Mouse (Mus musculus) hindbrain, embryonic 15.5 days (tissue): ENCODE data around the gene Nagpa. TPM values are rescaled to one million over a fixed set of nuclear protein-coding genes. Genes with fewer than 3 reads are reported as not detected.

Source experiments
- ATAC-seq: fragments of 200-750 bp; cut with Nextera tagmentation; 2 replicates; pipeline ENCODE4 v1.8.0; 2017; ENCODE audit warnings: low read depth, moderate number of reproducible peaks, moderate TSS enrichment; ENCODE audit not compliant: low FRiP score
- H3K27ac ChIP-seq: fragments of 300-500 bp; sonication (generic); replicated peaks from 2 replicates; pipeline ENCODE4 v1.5.1; 2015; ENCODE audit warnings: mild to moderate bottlenecking, inconsistent platforms
- H3K27me3 ChIP-seq: fragments of 300-500 bp; sonication (generic); 2 replicates; pipeline ENCODE4 v1.6.1; 2015; ENCODE audit warnings: control low read depth, inconsistent platforms
- H3K36me3 ChIP-seq: fragments of 300-500 bp; sonication (generic); 2 replicates; pipeline ENCODE4 v1.6.1; 2015; ENCODE audit warnings: control low read depth, inconsistent platforms
- H3K4me1 ChIP-seq: fragments of 300-500 bp; sonication (generic); replicated peaks from 2 replicates; pipeline ENCODE4 v1.6.1; 2015; ENCODE audit warnings: control low read depth, inconsistent platforms
- H3K4me2 ChIP-seq: fragments of 300-500 bp; sonication (generic); 2 replicates; pipeline ENCODE4 v1.6.1; 2015; ENCODE audit warnings: moderate library complexity, mild to moderate bottlenecking, inconsistent platforms
- H3K4me3 ChIP-seq: fragments of 300-500 bp; sonication (generic); 2 replicates; pipeline ENCODE4 v1.5.1; 2015; ENCODE audit warnings: mild to moderate bottlenecking, inconsistent platforms
- H3K9ac ChIP-seq: fragments of 300-500 bp; sonication (generic); 2 replicates; pipeline ENCODE4 v1.6.1; 2015; ENCODE audit warnings: inconsistent platforms
- H3K9me3 ChIP-seq: fragments of 300-500 bp; sonication (generic); 2 replicates; pipeline ENCODE4 v1.6.1; 2016; ENCODE audit warnings: control low read depth, inconsistent platforms
- WGBS: fragments of 180-500 bp; shearing (Covaris S2); methylation state at CpG from one replicate; pipeline ENCODE4 v1.1.7; 2015; 5-methylcytosine and 5-hydroxymethylcytosine counted together
- polyA plus RNA-seq: library from polyadenylated mRNA; unstranded; fragments of >200 nt; fragmentation: Nextera tagmentation; extraction: Ambion mirVana; gene quantifications from 2 replicates; pipeline ENCODE4 v1.2.1, GENCODE M21; 2015

Gene Nagpa
- polyA plus RNA-seq, 1 experiment from 2014 or later, result 13.0 TPM

DNA sequence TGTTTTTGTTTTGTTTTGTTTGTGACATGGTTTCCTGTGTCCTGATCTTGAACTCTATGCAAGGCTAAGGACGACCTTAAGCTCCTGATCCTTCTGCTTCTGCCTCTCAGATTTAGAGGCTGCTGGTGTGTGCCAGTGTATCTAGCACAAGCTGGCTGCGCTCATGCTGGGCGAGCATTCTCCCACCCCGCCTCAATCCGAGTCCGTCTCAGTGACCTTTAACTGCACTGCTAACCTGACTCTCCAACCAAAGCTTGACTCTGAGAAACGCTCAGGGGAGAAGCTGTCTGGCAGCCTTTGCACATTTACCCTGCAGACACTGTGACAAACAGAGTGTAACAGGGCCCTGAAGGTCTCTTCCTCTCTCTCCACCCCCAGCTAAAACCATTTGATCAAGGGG, 18.1 kb downstream of the Nagpa start:
- H3K36me3 ChIP-seq, result no peaks in the 10 kb centered on the region
- H3K27me3 ChIP-seq, result no peaks in the 10 kb centered on the region
- H3K4me1 ChIP-seq, result 0 out of 2 replicates have a peak, but pooled peaks cover 2% of the 10 kb centered on the region
- H3K9me3 ChIP-seq, result no peaks in the 10 kb centered on the region
- H3K9ac ChIP-seq, result no peak overlapping the region
- 62% methylated on average over 7 of the region's 7 CpGs for WGBS
- no peak overlapping the region for H3K27ac ChIP-seq
- no peak for ATAC-seq
- H3K4me2 ChIP-seq, result no peak overlapping the region
- H3K4me3 ChIP-seq, result no peak overlapping the region

DNA sequence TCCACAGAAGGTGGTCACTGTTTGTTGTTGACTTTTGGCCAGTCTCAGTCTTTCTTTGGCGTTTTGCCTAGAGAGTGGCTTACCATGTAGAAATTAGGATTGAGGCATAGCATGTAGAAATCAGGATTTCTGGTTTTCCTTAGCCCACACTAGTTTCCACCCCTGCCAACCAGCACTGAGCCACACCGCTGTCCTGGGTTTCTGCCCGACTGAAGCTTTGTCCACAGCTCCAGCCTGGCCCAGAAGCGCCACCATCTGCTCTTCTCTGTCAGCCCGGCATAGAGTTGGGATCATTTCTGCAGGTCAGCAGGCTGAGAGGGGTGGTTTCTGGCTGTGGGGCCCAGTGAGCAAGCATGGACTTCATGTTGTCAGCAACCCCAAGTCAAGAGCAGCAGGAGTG, 18.9 kb downstream of the Nagpa start:
- Histone ChIP-seq H3K9me3 (no peaks in the 10 kb centered on the region), H3K27ac (no peak overlapping the region), H3K27me3 (no peaks in the 10 kb centered on the region), H3K4me2 (no peak overlapping the region), H3K4me3 (no peak overlapping the region), H3K4me1 (0 out of 2 replicates have a peak, but pooled peaks cover 2% of the 10 kb centered on the region), H3K9ac (no peak overlapping the region), H3K36me3 (no peaks in the 10 kb centered on the region)
- 87% methylated on average over 5 of the region's 5 CpGs for WGBS
- ATAC-seq, result no peak

DNA sequence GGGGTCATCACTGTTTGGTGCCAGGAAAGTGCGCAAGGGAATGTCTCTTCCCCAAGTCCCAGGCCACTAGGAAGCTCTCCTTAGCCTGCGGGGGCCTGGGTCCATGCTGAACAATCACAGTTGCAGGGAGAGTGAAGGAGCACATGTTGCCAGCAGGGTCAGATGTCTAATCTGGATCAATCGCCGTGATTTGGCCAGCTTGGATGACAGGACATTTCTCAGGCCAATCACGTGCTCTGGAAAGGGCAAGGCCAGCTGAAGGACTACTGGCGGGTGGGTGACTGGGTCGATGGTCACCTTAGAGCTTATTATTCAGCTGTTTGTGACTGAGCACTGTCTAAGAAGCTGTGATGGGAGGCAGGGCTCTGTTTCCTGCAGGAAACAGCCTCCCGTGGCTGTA, 19.7 kb downstream of the Nagpa start:
- no peak for ATAC-seq
- Histone ChIP-seq H3K4me2 (no peak overlapping the region), H3K4me1 (0 out of 2 replicates have a peak, but pooled peaks cover 2% of the 10 kb centered on the region), H3K9me3 (no peaks in the 10 kb centered on the region), H3K4me3 (no peak overlapping the region), H3K36me3 (no peaks in the 10 kb centered on the region), H3K9ac (no peak overlapping the region), H3K27me3 (no peaks in the 10 kb centered on the region), H3K27ac (no peak overlapping the region)
- 62% methylated on average over 8 of the region's 8 CpGs for WGBS

DNA sequence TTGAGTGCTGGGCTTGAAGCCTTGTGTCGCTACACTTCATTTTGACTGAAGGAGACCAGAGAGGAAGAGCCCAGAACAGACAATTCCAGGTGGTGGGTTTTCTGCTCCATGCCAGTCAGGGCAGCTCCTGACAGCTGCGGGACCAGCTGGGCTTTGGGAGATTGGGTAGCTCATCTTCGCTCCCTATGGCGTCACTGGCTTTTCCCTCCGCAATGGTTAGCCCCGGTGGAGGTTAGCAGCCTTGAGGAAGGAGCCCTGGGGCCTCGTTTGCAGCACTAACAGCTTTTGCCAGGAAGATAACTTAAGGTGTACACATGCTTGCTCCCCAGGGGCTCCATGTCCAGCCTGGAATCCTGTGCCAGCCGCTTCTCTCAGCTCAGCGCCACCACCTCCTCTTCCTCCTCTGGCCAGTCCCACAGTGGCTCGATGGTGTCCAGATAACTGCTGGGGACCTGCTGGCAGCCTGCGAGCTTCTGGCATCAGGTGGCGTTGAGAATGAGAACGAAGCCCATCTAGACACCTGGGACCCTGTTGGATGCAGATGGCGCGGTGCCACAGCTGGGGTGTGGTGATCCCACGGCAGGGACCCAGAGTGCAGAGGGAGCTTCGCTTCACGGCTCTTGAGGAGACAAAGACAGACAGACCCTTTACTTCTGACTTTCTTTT, 20.4 kb downstream of the Nagpa start:
- H3K4me1 ChIP-seq, result 0 out of 2 replicates have a peak, but pooled peaks cover 2% of the 10 kb centered on the region
- no peak overlapping the region for H3K4me2 ChIP-seq
- H3K9me3 ChIP-seq, result no peaks in the 10 kb centered on the region
- H3K36me3 ChIP-seq, result no peaks in the 10 kb centered on the region
- no peak for ATAC-seq
- no peaks in the 10 kb centered on the region for H3K27me3 ChIP-seq
- H3K9ac ChIP-seq, result no peak overlapping the region
- no peak overlapping the region for H3K4me3 ChIP-seq
- 75% methylated on average over 18 of the region's 18 CpGs for WGBS
- no peak overlapping the region for H3K27ac ChIP-seq

DNA sequence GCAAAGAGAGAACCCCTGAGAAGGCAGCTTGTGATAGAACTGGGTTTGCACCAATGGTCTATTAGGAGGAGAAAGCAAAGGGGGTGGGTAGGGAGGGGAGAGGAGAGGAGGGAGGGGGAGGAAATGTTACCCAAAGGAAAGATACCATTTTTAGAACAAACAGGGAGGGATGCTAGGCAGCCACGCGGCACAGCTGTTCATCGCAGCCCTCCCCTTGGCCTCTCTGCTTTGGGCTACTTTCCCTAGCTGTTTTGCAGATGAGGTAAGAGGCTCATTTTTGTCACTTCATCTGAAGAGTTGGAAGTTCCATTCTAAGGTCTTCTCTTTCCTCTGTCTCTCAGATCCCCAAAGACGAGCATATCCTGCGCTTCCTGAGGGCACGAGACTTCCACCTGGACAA, 31.2 kb downstream of the Nagpa start:
- Histone ChIP-seq H3K36me3 (no peaks in the 10 kb centered on the region), H3K27ac (no peak overlapping the region), H3K4me2 (no peak overlapping the region), H3K27me3 (no peaks in the 10 kb centered on the region), H3K4me3 (no peak overlapping the region), H3K9me3 (no peaks in the 10 kb centered on the region), H3K4me1 (no peaks in the 10 kb centered on the region), H3K9ac (no peak overlapping the region)
- ATAC-seq, result no peak
- 89% methylated on average over 6 of the region's 6 CpGs for WGBS

DNA sequence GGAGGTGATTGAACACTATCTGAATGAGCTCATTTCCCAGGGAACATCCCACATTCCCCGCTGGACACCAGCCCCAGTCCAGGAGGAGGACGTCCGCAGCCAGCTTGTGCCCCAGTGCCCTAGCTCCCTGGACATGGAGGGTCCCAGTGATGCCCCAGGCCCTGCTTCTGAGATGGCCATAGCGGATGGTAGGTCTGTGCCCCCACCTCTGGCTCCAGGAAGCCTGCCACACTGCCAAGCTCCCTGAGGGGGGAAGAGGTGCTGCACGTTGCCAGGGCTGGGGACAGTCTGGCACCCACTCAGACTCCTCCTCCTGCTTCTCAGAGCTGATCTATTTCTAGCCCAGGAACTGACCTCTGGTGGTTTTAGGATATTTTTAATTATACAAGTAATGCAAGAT, 35.0 kb downstream of the Nagpa start:
- ATAC-seq, result no peak
- Histone ChIP-seq H3K9ac (no peak overlapping the region), H3K36me3 (no peaks in the 10 kb centered on the region), H3K4me1 (no peaks in the 10 kb centered on the region), H3K27ac (no peak overlapping the region), H3K4me2 (no peak overlapping the region), H3K9me3 (no peaks in the 10 kb centered on the region), H3K27me3 (no peaks in the 10 kb centered on the region), H3K4me3 (no peak overlapping the region)
- WGBS, result 75% methylated on average over 5 of the region's 5 CpGs

DNA sequence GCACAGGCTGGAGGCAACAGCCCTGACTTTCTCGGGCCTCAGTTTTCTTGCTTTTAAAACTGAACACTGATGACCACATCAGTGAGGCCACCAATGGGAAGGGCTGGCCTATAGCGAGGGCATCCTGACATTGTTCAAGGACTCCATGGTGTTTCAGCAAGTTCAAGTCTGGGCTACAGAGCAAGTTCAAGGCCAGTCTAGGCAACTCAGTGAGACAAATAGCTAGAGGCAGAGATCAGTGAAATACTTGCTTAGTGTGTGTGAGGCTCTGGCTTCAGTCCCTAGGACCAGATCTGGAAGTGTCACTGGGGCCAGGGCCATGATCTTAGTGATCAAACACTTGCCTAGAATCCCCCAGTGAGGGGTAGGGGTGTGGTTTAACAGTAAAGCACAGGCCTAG, 35.8 kb downstream of the Nagpa start:
- ATAC-seq, result no peak
- no peaks in the 10 kb centered on the region for H3K4me1 ChIP-seq
- no peaks in the 10 kb centered on the region for H3K27me3 ChIP-seq
- H3K4me3 ChIP-seq, result no peak overlapping the region
- WGBS, result 88% methylated on average over 2 of the region's 2 CpGs
- no peak overlapping the region for H3K4me2 ChIP-seq
- no peaks in the 10 kb centered on the region for H3K9me3 ChIP-seq
- no peak overlapping the region for H3K9ac ChIP-seq
- no peaks in the 10 kb centered on the region for H3K36me3 ChIP-seq
- no peak overlapping the region for H3K27ac ChIP-seq

DNA sequence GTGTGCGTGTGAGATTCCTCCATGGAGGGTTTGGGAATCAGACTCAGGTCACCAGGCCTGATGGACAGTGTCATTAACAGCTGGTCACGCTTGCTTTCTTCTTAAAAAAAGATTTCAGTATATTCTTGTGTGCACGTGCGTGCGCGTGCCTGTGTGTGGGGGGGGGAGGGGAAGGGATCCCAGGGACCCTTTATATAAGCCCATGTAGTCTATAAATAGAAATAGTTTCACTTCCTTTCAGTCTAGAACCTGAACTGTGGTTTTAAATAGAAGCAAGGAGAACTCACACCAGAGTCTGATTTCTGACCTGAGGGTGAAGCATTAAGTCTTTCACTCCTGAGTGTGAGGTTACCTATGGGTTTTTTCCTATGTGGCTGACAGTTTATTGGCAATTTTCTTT, 39.5 kb downstream of the Nagpa start:
- 60% methylated on average over 6 of the region's 6 CpGs for WGBS

DNA sequence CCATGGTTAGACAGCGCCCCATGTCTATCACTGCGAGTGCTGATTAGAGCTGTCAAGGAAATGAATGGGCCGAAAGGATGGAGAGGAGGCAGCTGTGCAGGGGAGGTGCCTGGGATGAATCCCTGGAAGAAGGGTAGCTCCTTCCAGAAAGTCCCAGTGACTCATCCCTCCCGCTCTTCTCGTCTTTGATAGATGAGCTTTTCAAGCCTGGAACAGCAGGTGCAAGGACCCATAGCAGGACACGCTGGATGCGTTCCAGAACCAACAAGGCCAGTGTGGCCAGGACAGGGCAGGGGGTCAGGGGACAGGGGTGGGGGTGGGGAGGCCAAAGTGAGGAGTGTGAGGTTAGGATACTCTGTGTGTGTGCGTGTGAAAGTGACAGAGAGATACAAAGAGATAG, 44.6 kb downstream of the Nagpa start:
- no peak overlapping the region for H3K9ac ChIP-seq
- no peaks in the 10 kb centered on the region for H3K27me3 ChIP-seq
- no peak overlapping the region for H3K4me2 ChIP-seq
- no peak for ATAC-seq
- H3K36me3 ChIP-seq, result no peaks in the 10 kb centered on the region
- 66% methylated on average over 8 of the region's 8 CpGs for WGBS
- H3K27ac ChIP-seq, result no peak overlapping the region
- H3K9me3 ChIP-seq, result no peaks in the 10 kb centered on the region
- no peaks in the 10 kb centered on the region for H3K4me1 ChIP-seq
- no peak overlapping the region for H3K4me3 ChIP-seq

More for the DNA sequence above, 39.5 kb downstream of the Nagpa start:
- Histone ChIP-seq H3K9ac (no peak overlapping the region), H3K9me3 (no peaks in the 10 kb centered on the region), H3K4me3 (no peak overlapping the region), H3K4me1 (no peaks in the 10 kb centered on the region), H3K4me2 (no peak overlapping the region), H3K36me3 (no peaks in the 10 kb centered on the region), H3K27ac (no peak overlapping the region), H3K27me3 (no peaks in the 10 kb centered on the region)
- no peak for ATAC-seq

DNA sequence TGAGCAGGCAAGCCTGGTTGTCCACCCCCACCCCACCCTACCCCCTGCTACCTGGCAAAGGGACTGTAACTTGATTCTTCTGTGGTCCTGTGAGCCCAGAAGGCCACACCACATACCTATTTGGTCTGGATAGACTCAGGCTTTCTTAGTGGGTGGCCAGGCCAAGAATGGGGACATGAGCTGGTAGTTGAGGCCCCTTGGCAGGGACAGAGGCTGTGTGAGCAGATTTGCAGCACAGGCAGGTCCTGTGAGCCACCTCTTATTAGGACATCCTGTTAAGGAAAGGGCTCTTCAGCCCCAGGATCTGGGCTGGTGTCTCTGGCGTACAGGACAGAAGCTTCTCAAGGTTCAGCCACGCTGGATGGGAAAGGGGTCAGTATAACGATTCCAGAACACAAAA, 46.7 kb downstream of the Nagpa start:
- Histone ChIP-seq H3K4me3 (no peak overlapping the region), H3K27ac (no peak overlapping the region), H3K36me3 (no peaks in the 10 kb centered on the region), H3K9ac (no peak overlapping the region), H3K9me3 (no peaks in the 10 kb centered on the region), H3K4me1 (peaks cover 9% of the 10 kb centered on the region), H3K4me2 (no peak overlapping the region), H3K27me3 (no peaks in the 10 kb centered on the region)
- ATAC-seq, result no peak
- WGBS, result 88% methylated on average over 3 of the region's 3 CpGs

DNA sequence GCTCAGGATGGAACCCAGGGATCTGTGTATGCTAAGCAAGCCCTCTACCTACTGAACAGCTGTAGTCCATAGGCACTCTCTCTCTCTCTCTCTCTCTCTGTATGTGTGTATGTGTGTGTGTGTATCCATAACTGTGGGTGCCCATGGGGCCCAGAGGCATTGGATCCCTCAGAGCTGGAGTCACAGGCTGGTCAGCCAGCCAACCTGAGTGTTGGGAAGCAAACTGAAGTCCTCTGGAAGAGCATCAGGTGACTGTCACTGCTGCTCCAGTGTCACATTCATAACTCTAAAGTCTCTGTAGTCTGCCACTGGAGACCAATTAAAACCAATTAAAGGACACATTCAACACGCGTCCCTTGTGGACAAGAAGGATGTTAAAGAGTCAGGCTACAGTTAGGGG, 47.3 kb downstream of the Nagpa start:
- H3K36me3 ChIP-seq, result no peaks in the 10 kb centered on the region
- no peak overlapping the region for H3K4me3 ChIP-seq
- H3K9me3 ChIP-seq, result no peaks in the 10 kb centered on the region
- ATAC-seq, result no peak
- H3K9ac ChIP-seq, result no peak overlapping the region
- H3K4me2 ChIP-seq, result no peak overlapping the region
- H3K4me1 ChIP-seq, result peaks cover 9% of the 10 kb centered on the region
- H3K27ac ChIP-seq, result no peak overlapping the region
- H3K27me3 ChIP-seq, result no peaks in the 10 kb centered on the region
- 72% methylated on average over 2 of the region's 2 CpGs for WGBS

DNA sequence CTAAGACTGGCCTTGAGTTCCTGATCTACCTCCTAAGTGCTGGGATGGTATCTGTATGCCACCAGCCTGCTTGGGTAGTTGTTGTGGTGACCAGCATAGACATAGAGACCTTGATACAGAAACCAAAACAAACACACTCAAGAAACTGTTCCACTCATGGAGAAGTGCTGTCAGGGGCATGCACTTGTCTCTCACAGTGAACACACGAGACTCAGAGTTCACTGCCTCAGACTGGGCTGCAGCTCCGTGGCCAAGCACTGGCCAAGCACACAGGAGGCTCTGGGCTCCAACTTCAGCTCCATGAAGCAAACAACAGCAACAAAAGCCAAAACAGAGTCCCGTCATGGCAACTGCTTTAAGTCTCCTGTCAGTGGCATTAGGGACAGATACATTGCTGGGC, 48.8 kb downstream of the Nagpa start:
- no peak overlapping the region for H3K4me3 ChIP-seq
- no peak overlapping the region for H3K9ac ChIP-seq
- WGBS, result 58% methylated on average over 3 of the region's 3 CpGs
- no peak overlapping the region for H3K27ac ChIP-seq
- no peak overlapping the region for H3K4me2 ChIP-seq
- ATAC-seq, result no peak
- no peaks in the 10 kb centered on the region for H3K27me3 ChIP-seq
- H3K9me3 ChIP-seq, result no peaks in the 10 kb centered on the region
- H3K4me1 ChIP-seq, result peaks cover 9% of the 10 kb centered on the region
- H3K36me3 ChIP-seq, result no peaks in the 10 kb centered on the region
